Mouse (Mus musculus) limb, embryonic 13.5 days (tissue): Measurements from ENCODE around the gene Lpar3. TPM values are rescaled to one million over a fixed set of nuclear protein-coding genes. Genes with fewer than 3 reads are reported as not detected.

ENCODE experiments used
- ATAC-seq: fragments of 200-750 bp; cut with Nextera tagmentation; 2 replicates; pipeline ENCODE4 v1.8.0; 2017; ENCODE audit warnings: low read depth, moderate number of reproducible peaks, moderate TSS enrichment; ENCODE audit not compliant: low FRiP score
- H3K27ac ChIP-seq: fragments of 300-500 bp; sonication (generic); 2 replicates; pipeline ENCODE4 v1.5.1; 2015; ENCODE audit warnings: inconsistent platforms, mild to moderate bottlenecking, moderate library complexity
- H3K27me3 ChIP-seq: fragments of 300-500 bp; sonication (generic); 2 replicates; pipeline ENCODE4 v1.6.1; 2015; ENCODE audit warnings: mild to moderate bottlenecking, inconsistent platforms
- H3K36me3 ChIP-seq: fragments of 300-500 bp; sonication (generic); 2 replicates; pipeline ENCODE4 v1.6.1; 2015; ENCODE audit warnings: inconsistent platforms, mild to moderate bottlenecking, moderate library complexity
- H3K4me1 ChIP-seq: fragments of 300-500 bp; sonication (generic); 2 replicates; pipeline ENCODE4 v1.6.1; 2015; ENCODE audit warnings: inconsistent platforms
- H3K4me2 ChIP-seq: fragments of 300-500 bp; sonication (generic); replicated peaks from 2 replicates; pipeline ENCODE4 v1.6.1; 2015; ENCODE audit warnings: inconsistent platforms, mild to moderate bottlenecking, moderate library complexity
- H3K4me3 ChIP-seq: fragments of 300-500 bp; sonication (generic); 2 replicates; pipeline ENCODE4 v1.5.1; 2015; ENCODE audit warnings: moderate library complexity, mild to moderate bottlenecking, inconsistent platforms
- H3K9ac ChIP-seq: fragments of 300-500 bp; sonication (generic); 2 replicates; pipeline ENCODE4 v1.6.1; 2015; ENCODE audit warnings: mild to moderate bottlenecking, inconsistent platforms
- H3K9me3 ChIP-seq: fragments of 300-500 bp; sonication (generic); 2 replicates; pipeline ENCODE4 v1.6.1; 2016; ENCODE audit warnings: inconsistent platforms
- WGBS: fragments of 180-500 bp; shearing (Covaris S2); methylation state at CpG from one replicate; pipeline ENCODE4 v1.1.7; 2015; 5-methylcytosine and 5-hydroxymethylcytosine counted together
- polyA plus RNA-seq: library from polyadenylated mRNA; unstranded; fragments of >200 nt; fragmentation: Nextera tagmentation; extraction: Ambion mirVana; gene quantifications from 2 replicates; pipeline ENCODE4 v1.2.1, GENCODE M21; 2015

Gene Lpar3
- polyA plus RNA-seq, 1 experiment from 2014 or later: 1.0 TPM

DNA sequence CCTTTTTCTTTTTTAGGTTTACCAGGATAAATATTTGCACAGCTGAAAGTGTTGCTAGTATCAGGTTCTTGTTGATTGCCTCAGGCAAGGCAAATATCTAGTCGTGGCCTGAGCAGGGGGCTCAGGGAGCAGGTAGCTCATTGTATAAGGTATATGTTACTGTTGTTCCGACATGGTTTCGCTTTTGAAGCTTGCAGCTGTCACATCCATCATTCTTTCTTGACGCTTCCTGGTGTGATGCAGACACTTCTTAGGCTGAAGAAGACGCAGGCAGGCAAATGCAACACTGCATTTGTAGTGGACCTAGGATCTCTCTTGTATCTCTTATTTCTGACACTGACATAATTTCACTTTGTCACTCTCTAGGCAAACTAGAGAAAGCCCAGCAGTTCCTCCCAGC lies 7.4 kb upstream of the Lpar3 start:
- 54% methylated on average over 5 of the region's 5 CpGs for WGBS
- H3K9me3 ChIP-seq: no peaks in the 10 kb centered on the region
- no peak overlapping the region for H3K4me3 ChIP-seq
- H3K27ac ChIP-seq: no peak overlapping the region
- H3K4me1 ChIP-seq: no peaks in the 10 kb centered on the region
- H3K27me3 ChIP-seq: no peaks in the 10 kb centered on the region
- no peak for ATAC-seq
- H3K9ac ChIP-seq: no peak overlapping the region
- H3K36me3 ChIP-seq: no peaks in the 10 kb centered on the region
- no peak overlapping the region for H3K4me2 ChIP-seq

DNA sequence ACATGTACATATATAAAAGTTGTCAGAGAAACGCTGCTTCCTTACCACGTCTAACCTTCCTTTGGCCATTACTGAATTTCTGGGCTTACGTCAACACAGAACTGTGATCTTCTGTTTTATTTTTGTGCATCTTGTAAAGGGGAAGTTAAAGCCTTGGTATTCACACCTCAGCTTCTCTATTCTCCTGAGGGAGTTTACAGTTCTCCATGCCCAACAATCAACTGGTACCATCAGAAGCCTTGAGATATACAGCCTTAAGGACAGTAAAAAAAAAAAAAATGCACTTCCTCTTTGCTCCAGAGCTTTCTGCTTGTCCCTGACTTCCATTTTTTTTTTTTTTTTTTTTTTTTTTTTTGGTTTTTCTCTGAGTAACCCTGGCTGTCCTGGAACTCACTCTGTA lies 4.2 kb upstream of the Lpar3 start:
- ATAC-seq: no peak
- whole genome bisulfite sequencing: 92% methylated on average over 3 of the region's 3 CpGs

DNA sequence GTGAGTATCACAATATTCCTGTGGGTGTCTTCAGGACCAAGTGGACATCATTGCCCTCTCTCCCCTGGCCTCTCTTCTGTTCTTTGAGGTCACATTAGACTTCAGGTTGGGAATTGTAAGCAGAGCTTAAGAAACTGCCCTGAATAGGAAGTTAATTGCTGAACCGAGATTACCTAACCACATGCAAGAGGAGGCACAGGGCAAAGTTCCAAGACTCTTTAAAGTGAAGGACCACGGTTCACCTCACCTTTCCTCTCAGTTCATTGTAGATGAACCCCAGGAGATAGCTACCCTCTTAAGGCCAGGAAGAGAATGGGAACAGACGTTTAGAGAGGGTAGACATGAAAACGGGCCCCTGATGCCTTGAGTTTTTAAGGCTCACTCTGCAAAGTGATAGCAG lies 3.5 kb downstream of the Lpar3 start:
- Histone ChIP-seq H3K4me2 (no peak overlapping the region), H3K27me3 (peaks cover 42% of the 10 kb centered on the region), H3K36me3 (no peaks in the 10 kb centered on the region), H3K27ac (no peak overlapping the region), H3K9ac (no peak overlapping the region), H3K9me3 (no peaks in the 10 kb centered on the region), H3K4me3 (no peak overlapping the region), H3K4me1 (peaks cover 8% of the 10 kb centered on the region; the same call in 1 of the 2 replicates)
- no peak for ATAC-seq
- 69% methylated on average over 4 of the region's 4 CpGs for WGBS

More for the DNA sequence above, 4.2 kb upstream of the Lpar3 start:
- no peak overlapping the region for H3K4me2 ChIP-seq
- H3K36me3 ChIP-seq: no peaks in the 10 kb centered on the region
- no peak overlapping the region for H3K27ac ChIP-seq
- no peak overlapping the region for H3K4me3 ChIP-seq
- no peak overlapping the region for H3K9ac ChIP-seq
- H3K27me3 ChIP-seq: peaks cover 21% of the 10 kb centered on the region
- no peaks in the 10 kb centered on the region for H3K9me3 ChIP-seq
- H3K4me1 ChIP-seq: peaks cover 8% of the 10 kb centered on the region; the same call in 1 of the 2 replicates

DNA sequence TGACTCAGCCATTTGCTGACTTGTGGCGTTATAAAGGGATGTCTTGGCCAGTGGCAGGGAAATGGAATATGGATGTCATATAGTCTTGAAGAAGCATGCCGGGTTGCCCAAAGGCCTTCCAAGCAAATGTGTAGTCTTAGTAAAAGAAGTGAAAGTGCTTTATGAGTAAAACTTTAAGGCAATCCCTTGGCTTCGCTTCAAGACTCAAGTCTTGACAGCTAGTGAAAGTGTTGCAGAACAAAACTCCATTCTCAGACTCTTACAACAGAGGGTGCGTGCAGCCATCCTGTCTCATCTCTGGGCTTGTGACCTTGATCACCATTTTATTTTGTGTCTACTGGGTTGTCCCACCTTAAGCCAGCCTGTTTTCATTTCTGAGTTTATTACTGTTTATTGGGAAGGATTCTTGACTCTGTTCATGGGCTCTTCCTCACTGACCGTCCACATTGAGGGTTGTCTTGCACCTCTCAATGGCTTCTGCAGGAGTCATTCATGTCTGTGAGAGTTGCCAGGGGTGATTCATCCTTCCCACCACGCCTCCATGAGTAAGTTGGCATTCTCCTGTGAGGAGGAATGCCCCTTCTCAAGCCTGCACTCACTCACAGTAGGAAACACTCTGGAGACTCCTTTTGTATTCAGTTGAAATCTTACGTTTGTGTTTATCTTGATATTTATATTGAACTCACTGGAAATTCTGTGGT lies 4.4 kb downstream of the Lpar3 start:
- no peak overlapping the region for H3K9ac ChIP-seq
- H3K4me1 ChIP-seq: peaks cover 8% of the 10 kb centered on the region; the same call in 1 of the 2 replicates
- H3K4me2 ChIP-seq: no peak overlapping the region
- no peak for ATAC-seq
- H3K36me3 ChIP-seq: no peaks in the 10 kb centered on the region
- no peaks in the 10 kb centered on the region for H3K9me3 ChIP-seq
- H3K4me3 ChIP-seq: no peak overlapping the region
- no peak overlapping the region for H3K27ac ChIP-seq
- 79% methylated on average over 7 of the region's 7 CpGs for WGBS
- H3K27me3 ChIP-seq: peaks cover 33% of the 10 kb centered on the region

DNA sequence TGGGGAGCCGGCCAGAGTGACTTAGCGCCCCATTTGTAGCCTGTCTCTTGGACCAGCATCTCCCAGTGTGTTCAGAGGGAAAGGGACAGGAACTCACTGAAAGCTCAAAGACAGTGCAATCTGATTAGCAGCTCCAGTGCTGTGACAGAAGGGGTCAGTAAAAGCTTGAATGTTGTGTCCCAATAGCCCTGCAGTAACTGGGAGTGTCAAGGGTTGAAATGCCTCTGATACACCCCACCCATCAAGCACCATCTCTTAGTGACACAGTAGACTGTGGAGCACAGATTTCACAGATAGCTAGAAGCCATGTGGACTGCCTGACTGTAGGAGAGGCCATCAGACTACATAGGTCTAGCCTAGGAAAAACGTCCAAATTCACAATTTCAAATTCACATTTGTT lies 6.7 kb downstream of the Lpar3 start:
- peaks cover 13% of the 10 kb centered on the region for H3K27me3 ChIP-seq
- no peaks in the 10 kb centered on the region for H3K9me3 ChIP-seq
- WGBS: 58% methylated on average over 3 of the region's 3 CpGs
- no peak for ATAC-seq
- H3K4me2 ChIP-seq: no peak overlapping the region
- no peaks in the 10 kb centered on the region for H3K4me1 ChIP-seq
- no peak overlapping the region for H3K27ac ChIP-seq
- no peaks in the 10 kb centered on the region for H3K36me3 ChIP-seq
- no peak overlapping the region for H3K9ac ChIP-seq
- H3K4me3 ChIP-seq: no peak overlapping the region

DNA sequence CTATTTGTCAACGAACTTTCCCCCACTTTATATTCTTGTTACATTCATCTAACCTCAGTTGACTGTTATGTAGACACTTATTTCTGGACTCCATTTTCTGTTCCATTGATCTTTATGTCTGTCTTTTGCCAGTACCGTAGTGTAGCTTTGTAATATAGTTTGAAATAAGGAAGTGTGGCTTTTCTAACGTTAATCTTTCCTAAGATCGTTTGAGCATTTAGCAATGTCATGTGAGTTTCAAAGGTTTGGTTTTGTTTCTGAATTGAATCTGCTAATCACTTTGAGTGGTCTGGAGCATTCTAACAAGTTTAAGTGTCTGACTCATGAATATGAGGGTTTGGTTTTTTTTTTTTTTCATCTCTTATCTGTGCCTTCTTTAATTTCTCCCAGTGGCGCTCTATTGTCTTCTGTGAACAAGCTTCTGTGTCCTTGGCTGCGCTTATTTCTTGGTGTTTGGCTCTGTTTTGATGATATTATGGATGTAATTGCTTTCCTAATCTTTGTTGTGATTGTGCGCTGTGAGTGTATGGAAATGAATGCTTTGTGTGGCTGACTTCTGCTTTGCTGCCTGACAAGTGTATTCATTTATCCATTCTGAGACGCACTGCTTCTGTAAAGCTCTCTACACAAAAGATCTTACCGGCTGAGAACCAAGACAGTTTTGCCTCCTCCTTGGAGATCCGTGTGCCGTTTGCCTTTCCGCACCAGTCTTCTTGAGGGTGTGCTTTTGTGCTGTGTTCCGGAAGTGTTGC lies 8.0 kb downstream of the Lpar3 start:
- H3K9me3 ChIP-seq: no peaks in the 10 kb centered on the region
- H3K4me2 ChIP-seq: no peak overlapping the region
- WGBS: 89% methylated on average over 13 of the region's 13 CpGs
- no peak overlapping the region for H3K27ac ChIP-seq
- no peak overlapping the region for H3K9ac ChIP-seq
- no peaks in the 10 kb centered on the region for H3K36me3 ChIP-seq
- H3K4me1 ChIP-seq: no peaks in the 10 kb centered on the region
- H3K27me3 ChIP-seq: 0 out of 2 replicates have a peak, but pooled peaks cover 2% of the 10 kb centered on the region
- H3K4me3 ChIP-seq: no peak overlapping the region
- no peak for ATAC-seq

DNA sequence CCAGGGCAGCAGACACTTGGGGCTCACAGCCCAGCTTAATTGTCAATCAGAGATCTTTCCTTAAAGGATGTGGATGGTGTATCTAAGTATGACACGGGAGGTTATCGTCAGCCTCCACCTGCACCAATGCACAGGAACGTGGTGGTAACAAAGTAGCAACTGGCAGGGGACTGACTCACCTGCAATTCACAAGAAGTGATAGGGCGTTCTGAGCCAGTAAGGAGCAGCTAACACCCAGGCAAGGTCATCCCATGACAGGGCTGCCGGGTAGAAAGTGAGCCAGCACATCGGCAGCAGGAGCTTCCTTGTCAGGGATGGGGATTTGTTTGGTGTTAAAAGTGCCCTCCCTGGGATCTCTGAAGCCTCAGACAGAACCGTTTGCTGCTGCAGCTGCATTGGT lies 11.9 kb downstream of the Lpar3 start:
- Histone ChIP-seq H3K9ac (no peak overlapping the region), H3K27me3 (0 out of 2 replicates have a peak, but pooled peaks cover 2% of the 10 kb centered on the region), H3K36me3 (no peaks in the 10 kb centered on the region), H3K4me1 (peaks cover 9% of the 10 kb centered on the region; the same call in 1 of the 2 replicates), H3K9me3 (no peaks in the 10 kb centered on the region), H3K27ac (no peak overlapping the region), H3K4me3 (no peak overlapping the region), H3K4me2 (no peak overlapping the region)
- ATAC-seq: no peak
- 58% methylated on average over 7 of the region's 7 CpGs for WGBS

DNA sequence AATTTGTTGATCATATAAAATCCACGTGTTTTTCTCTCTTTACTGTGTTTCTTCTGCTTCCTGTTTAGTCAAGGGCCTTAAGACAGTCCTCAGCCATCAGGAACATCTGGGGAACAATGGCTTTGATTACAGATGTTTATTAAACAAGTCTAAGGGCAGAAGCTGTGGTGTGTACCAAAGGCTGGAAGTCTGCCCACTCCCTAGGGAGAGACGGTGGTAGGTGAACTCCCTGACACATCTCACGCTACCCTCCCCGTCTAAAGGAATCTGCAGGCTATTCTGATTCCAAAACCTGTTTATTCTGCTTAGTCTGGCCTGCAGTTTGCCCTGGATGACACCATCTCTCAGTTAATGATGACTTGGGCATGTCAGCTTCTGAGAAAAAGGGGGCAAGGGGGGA lies 13.0 kb downstream of the Lpar3 start:
- no peak for ATAC-seq
- Histone ChIP-seq H3K9ac (no peak overlapping the region), H3K4me2 (no peak overlapping the region), H3K27me3 (0 out of 2 replicates have a peak, but pooled peaks cover 2% of the 10 kb centered on the region), H3K4me1 (peaks cover 9% of the 10 kb centered on the region; the same call in 1 of the 2 replicates), H3K27ac (no peak overlapping the region), H3K36me3 (no peaks in the 10 kb centered on the region), H3K4me3 (no peak overlapping the region), H3K9me3 (no peaks in the 10 kb centered on the region)
- WGBS: 73% methylated on average over 4 of the region's 4 CpGs

DNA sequence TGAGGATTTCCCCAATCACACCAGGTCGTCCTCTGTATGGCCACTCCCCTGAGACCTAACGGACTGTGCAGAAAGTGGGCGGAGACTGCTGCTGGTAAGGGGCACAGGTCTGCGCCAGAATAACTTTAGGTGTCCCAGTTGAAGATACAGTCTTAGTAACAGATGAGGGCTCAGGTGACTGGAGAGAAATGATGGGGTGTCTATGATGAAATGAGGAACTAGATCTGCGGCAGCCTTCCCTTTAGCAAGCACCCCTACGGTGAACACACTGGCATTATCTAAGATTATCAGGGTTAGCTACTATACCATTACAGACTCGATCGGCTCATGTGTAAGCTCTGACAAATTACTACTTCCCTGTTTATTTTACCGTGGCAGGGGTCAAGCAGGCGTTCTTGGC lies 13.8 kb downstream of the Lpar3 start:
- H3K9me3 ChIP-seq: no peaks in the 10 kb centered on the region
- no peak for ATAC-seq

DNA sequence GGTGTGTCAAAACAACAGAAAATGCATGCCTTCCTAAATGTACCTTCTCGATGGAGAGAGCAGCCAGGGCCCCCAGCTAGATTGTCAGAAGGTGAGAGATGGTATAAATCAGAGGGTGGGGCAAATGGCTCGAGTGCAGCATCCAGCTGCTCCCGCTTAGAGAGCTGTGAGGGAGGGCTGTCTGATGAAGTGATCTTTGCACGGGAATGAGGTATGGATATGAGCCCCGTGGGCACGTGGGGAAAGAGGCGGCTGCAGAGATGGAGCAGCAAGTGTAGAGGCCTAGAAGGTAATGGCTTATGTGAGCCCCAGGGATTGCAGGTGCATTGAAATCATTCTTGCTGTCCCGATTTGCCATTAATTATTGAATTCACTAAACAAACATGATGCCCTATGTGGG lies 15.5 kb downstream of the Lpar3 start:
- Histone ChIP-seq H3K4me3 (no peak overlapping the region), H3K9ac (no peak overlapping the region), H3K9me3 (no peaks in the 10 kb centered on the region), H3K27me3 (0 out of 2 replicates have a peak, but pooled peaks cover 2% of the 10 kb centered on the region), H3K4me1 (peaks cover 9% of the 10 kb centered on the region; the same call in 1 of the 2 replicates), H3K27ac (no peak overlapping the region), H3K4me2 (no peak overlapping the region), H3K36me3 (no peaks in the 10 kb centered on the region)
- WGBS: 37% methylated on average over 8 of the region's 8 CpGs
- ATAC-seq: no peak

More for the DNA sequence above, 13.8 kb downstream of the Lpar3 start:
- H3K27me3 ChIP-seq: 0 out of 2 replicates have a peak, but pooled peaks cover 2% of the 10 kb centered on the region
- no peak overlapping the region for H3K4me3 ChIP-seq
- H3K4me2 ChIP-seq: no peak overlapping the region
- no peak overlapping the region for H3K9ac ChIP-seq
- 73% methylated on average over 10 of the region's 10 CpGs for WGBS
- H3K36me3 ChIP-seq: no peaks in the 10 kb centered on the region
- peaks cover 9% of the 10 kb centered on the region; the same call in 1 of the 2 replicates for H3K4me1 ChIP-seq
- no peak overlapping the region for H3K27ac ChIP-seq

DNA sequence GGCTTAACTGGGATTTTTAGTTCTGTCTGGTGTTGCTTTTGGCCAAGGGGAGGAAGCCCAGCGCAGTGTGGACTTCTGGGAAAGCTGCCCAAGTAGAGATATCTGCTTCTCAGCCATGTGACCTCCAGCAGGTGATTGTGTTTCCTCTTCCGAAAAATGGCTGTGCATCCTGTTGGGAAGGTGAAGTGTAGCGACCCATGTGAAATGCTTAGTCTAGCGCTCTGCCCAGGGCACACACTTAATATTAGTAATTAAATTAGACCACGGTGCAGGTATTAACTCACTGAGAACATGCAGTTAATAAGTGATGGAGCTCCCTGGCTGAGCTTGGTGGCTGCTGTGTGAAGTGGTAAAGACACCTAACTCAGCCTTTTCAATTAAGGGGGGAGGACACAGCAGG lies 16.9 kb downstream of the Lpar3 start:
- Histone ChIP-seq H3K9ac (no peak overlapping the region), H3K36me3 (no peaks in the 10 kb centered on the region), H3K4me1 (peaks cover 9% of the 10 kb centered on the region; the same call in 1 of the 2 replicates), H3K9me3 (no peaks in the 10 kb centered on the region), H3K27ac (no peak overlapping the region), H3K27me3 (0 out of 2 replicates have a peak, but pooled peaks cover under 1% of the 10 kb centered on the region), H3K4me3 (no peak overlapping the region), H3K4me2 (no peak overlapping the region)
- 73% methylated on average over 5 of the region's 5 CpGs for WGBS
- ATAC-seq: no peak

DNA sequence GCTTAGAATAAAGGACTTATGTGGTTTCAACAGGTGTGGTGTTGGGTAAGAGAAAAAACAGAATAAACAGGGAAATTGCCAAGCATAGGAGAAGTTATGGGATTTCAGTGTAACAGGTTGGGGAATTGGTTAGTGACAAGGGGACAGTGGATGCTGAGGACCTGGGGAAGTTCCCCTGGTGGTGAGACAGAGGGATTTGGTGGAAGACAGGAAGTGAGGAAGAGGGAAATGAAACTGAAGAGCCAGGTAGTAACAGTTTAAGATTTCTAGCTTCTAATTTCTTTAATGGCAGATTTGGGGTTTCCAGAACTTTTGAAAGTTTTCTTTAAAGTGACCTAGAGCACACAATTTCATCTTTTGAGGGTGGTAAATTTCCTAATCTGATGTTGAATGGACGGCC lies 23.9 kb downstream of the Lpar3 start:
- no peak overlapping the region for H3K27ac ChIP-seq
- no peaks in the 10 kb centered on the region for H3K9me3 ChIP-seq
- ATAC-seq: no peak
- no peaks in the 10 kb centered on the region for H3K27me3 ChIP-seq
- no peak overlapping the region for H3K4me2 ChIP-seq
- no peak overlapping the region for H3K9ac ChIP-seq
- no peaks in the 10 kb centered on the region for H3K36me3 ChIP-seq
- H3K4me1 ChIP-seq: no peaks in the 10 kb centered on the region
- 81% methylated on average over 1 of the region's 1 CpGs for WGBS
- no peak overlapping the region for H3K4me3 ChIP-seq
